12 mouse cellular contexts compared by ENCODE assay signal in the genomic region with DNA sequence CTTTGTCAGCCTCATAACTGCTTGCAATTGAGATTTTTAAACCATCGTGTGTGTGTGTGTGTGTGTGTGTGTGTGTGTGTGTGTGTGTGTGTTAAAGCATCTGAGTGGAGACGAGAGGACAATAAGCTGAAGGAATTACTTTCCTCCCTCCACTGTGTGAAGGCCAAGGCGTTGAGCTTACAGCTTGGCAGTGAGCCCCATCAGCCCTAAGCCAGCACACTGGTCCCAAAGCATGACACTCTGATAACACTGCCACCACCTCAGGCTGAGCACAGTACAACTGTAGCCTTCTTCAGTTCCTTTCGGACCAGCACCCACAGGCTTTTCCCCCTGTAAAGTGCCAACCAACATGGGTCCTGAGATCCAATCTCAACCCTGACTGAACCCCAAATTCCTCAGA.
A peak's percentile ranks its signal among the peaks of the same experiment; 100 is the strongest.
DNase-seq lines count a peak whose midpoint lies in the region; ATAC-seq lines count a peak whose summit lies in the region.
"Had no signal": no experiment of that assay in that cellular context is flagged by ENCODE, and none has a peak within 500 bp of the region (broad histone marks: within the 10 kb centered on the region; RNA-seq: fewer than 3 reads in every experiment).

No protein-coding gene starts in this region.

- ATAC-seq in hindbrain, embryonic 16.5 days = no peak
- peak; percentile 44; the same call in 1 of the 2 replicates for ATAC-seq in forebrain, embryonic 15.5 days (replicated peaks)
- 0 out of 2 replicates have a peak, but pooled peaks have one; percentile 55 for ATAC-seq in megakaryocyte progenitor cell, adult 5-6 weeks (replicated peaks; ENCODE audit: poor library complexity)
- no peak for ATAC-seq in neural tube, embryonic 13.5 days (ENCODE audit: low read depth)
- ATAC-seq: activated CD4-positive, CD25-positive, alpha-beta regulatory T cell, adult 4 months had no signal

- H3K27ac ChIP-seq in hindbrain, embryonic 10.5 days = peak overlapping the region; percentile 83
- H3K27ac ChIP-seq in hindbrain, embryonic 16.5 days (ENCODE audit: low read depth, low read length) = no peak overlapping the region
- no peak overlapping the region for H3K27ac ChIP-seq in forebrain, embryonic 15.5 days (replicated peaks)
- H3K27ac ChIP-seq in neural tube, embryonic 13.5 days (replicated peaks) = peak overlapping the region; percentile 16; the same call in 1 of the 2 replicates
- H3K27ac ChIP-seq: kidney, embryonic 15.5 days; layer of hippocampus, adult 2 months had no signal

- no peak overlapping the region for H3K4me2 ChIP-seq in hindbrain, embryonic 16.5 days (ENCODE audit: low read length)
- H3K4me2 ChIP-seq in forebrain, embryonic 15.5 days (replicated peaks) = no peak overlapping the region
- H3K4me2 ChIP-seq in neural tube, embryonic 13.5 days = no peak overlapping the region
- H3K4me2 ChIP-seq: kidney, embryonic 15.5 days; liver, embryonic 11.5 days had no signal

- H3K4me1 ChIP-seq in hindbrain, embryonic 10.5 days (replicated peaks) = peaks cover 46% of the 10 kb centered on the region
- H3K4me1 ChIP-seq in hindbrain, embryonic 16.5 days (ENCODE audit: control insufficient read depth, insufficient read depth, low read depth, low read length) = peaks cover 15% of the 10 kb centered on the region
- H3K4me1 ChIP-seq in forebrain, embryonic 15.5 days = peaks cover 27% of the 10 kb centered on the region
- peaks cover 29% of the 10 kb centered on the region for H3K4me1 ChIP-seq in neural tube, embryonic 13.5 days (replicated peaks)
- H3K4me1 ChIP-seq: kidney, embryonic 15.5 days had no signal

- H3K4me3 ChIP-seq in hindbrain, embryonic 10.5 days = no peak overlapping the region
- no peak overlapping the region for H3K4me3 ChIP-seq in hindbrain, embryonic 16.5 days (ENCODE audit: low read length)
- no peak overlapping the region for H3K4me3 ChIP-seq in forebrain, embryonic 15.5 days
- no peak overlapping the region for H3K4me3 ChIP-seq in neural tube, embryonic 13.5 days
- H3K4me3 ChIP-seq: kidney, embryonic 15.5 days; layer of hippocampus, adult 2 months had no signal

- H3K9ac ChIP-seq in hindbrain, embryonic 16.5 days (ENCODE audit: low read depth, low read length) = no peak overlapping the region
- no peak overlapping the region for H3K9ac ChIP-seq in forebrain, embryonic 15.5 days (replicated peaks)
- no peak overlapping the region for H3K9ac ChIP-seq in neural tube, embryonic 13.5 days
- H3K9ac ChIP-seq: kidney, embryonic 15.5 days had no signal

- DNase-seq in hindbrain, embryonic 10.5 days (ENCODE audit: low spot score) = no peak
- DNase-seq in ovary, adult 18-20 months (ENCODE audit: low spot score) = no peak
- no peak for DNase-seq in left cerebral cortex, adult 8-10 months (ENCODE audit: low spot score in 2 of 2)
- DNase-seq: cerebellum, adult 2 months had no signal

- WGBS in hindbrain, embryonic 10.5 days = 66% methylated on average over 4 of the region's 4 CpGs
- WGBS in hindbrain, embryonic 16.5 days = 46% methylated on average over 4 of the region's 4 CpGs
- 45% methylated on average over 4 of the region's 4 CpGs for WGBS in forebrain, embryonic 15.5 days
- WGBS in neural tube, embryonic 13.5 days = 39% methylated on average over 4 of the region's 4 CpGs

- H3K27me3 ChIP-seq in hindbrain, embryonic 10.5 days (ENCODE audit: insufficient read depth, poor library complexity, severe bottlenecking) = no peaks in the 10 kb centered on the region
- H3K27me3 ChIP-seq in hindbrain, embryonic 16.5 days (replicated peaks; ENCODE audit: control insufficient read depth, insufficient read depth, low read length) = no peaks in the 10 kb centered on the region
- H3K27me3 ChIP-seq in forebrain, embryonic 15.5 days = no peaks in the 10 kb centered on the region
- no peaks in the 10 kb centered on the region for H3K27me3 ChIP-seq in neural tube, embryonic 13.5 days
- H3K27me3 ChIP-seq: kidney, embryonic 15.5 days had no signal

- H3K9me3 ChIP-seq in hindbrain, embryonic 10.5 days = no peaks in the 10 kb centered on the region
- no peaks in the 10 kb centered on the region for H3K9me3 ChIP-seq in hindbrain, embryonic 16.5 days (ENCODE audit: control insufficient read depth, low read length)
- no peaks in the 10 kb centered on the region for H3K9me3 ChIP-seq in forebrain, embryonic 15.5 days
- H3K9me3 ChIP-seq in neural tube, embryonic 13.5 days = no peaks in the 10 kb centered on the region
- H3K9me3 ChIP-seq: kidney, embryonic 15.5 days had no signal

- no peaks in the 10 kb centered on the region for H3K36me3 ChIP-seq in hindbrain, embryonic 10.5 days
- no peaks in the 10 kb centered on the region for H3K36me3 ChIP-seq in hindbrain, embryonic 16.5 days (ENCODE audit: control insufficient read depth, insufficient read depth, low read length)
- no peaks in the 10 kb centered on the region for H3K36me3 ChIP-seq in forebrain, embryonic 15.5 days
- no peaks in the 10 kb centered on the region for H3K36me3 ChIP-seq in neural tube, embryonic 13.5 days
- H3K36me3 ChIP-seq: kidney, embryonic 15.5 days had no signal

Comparison
In these comparisons a context has a peak if more than half of its experiments do, and no peak if none do; other contexts are left out.
1. H3K27ac ChIP-seq: peak in hindbrain, embryonic 10.5 days (single experiment) and neural tube, embryonic 13.5 days (single experiment); none in hindbrain, embryonic 16.5 days (single experiment) and forebrain, embryonic 15.5 days (single experiment).
2. ATAC-seq: peak in forebrain, embryonic 15.5 days (single experiment) and megakaryocyte progenitor cell, adult 5-6 weeks (single experiment); none in hindbrain, embryonic 16.5 days (single experiment) and neural tube, embryonic 13.5 days (single experiment).